ENCODE assay signal across 20 mouse cellular contexts in genomic region chr1:73038532-73038931, GRCm38 (mm10). TPM values are rescaled to one million over a fixed set of nuclear protein-coding genes. Genes with fewer than 3 reads are reported as not detected.
DNase-seq lines count a peak whose midpoint lies in the region; ATAC-seq and TF ChIP-seq lines count a peak whose summit lies in the region.
"Had no signal": no experiment of that assay in that cellular context is flagged by ENCODE, and none has a peak within 500 bp of the region (broad histone marks: within the 10 kb centered on the region; RNA-seq: fewer than 3 reads in every experiment).

No protein-coding gene starts in this region.

- H3K4me3 ChIP-seq in heart, embryonic 11.5 days (ENCODE audit: low read depth, low read length), result no peak overlapping the region
- no peak overlapping the region for H3K4me3 ChIP-seq in lung, embryonic 16.5 days (ENCODE audit: low read length)
- no peak overlapping the region for H3K4me3 ChIP-seq in lung, postnatal 0 days (ENCODE audit: low read depth, low read length)
- H3K4me3 ChIP-seq in limb, embryonic 10.5 days, result no peak overlapping the region
- H3K4me3 ChIP-seq: embryonic facial prominence, embryonic 12.5 days; forebrain, embryonic 13.5 days had no signal

- peak; percentile 87 for ATAC-seq in heart, embryonic 11.5 days (replicated peaks; ENCODE audit: insufficient number of reproducible peaks, low FRiP score, low TSS enrichment)
- peak; percentile 46 for ATAC-seq in lung, embryonic 16.5 days (ENCODE audit: low read depth)
- no peak for ATAC-seq in lung, postnatal 0 days
- ATAC-seq in granulocyte monocyte progenitor cell, adult 5-6 weeks (replicated peaks; ENCODE audit: poor library complexity, severe bottlenecking), result no peak
- ATAC-seq: forebrain, embryonic 13.5 days had no signal

- H3K9ac ChIP-seq in heart, embryonic 11.5 days (ENCODE audit: low read depth, low read length), result no peak overlapping the region
- no peak overlapping the region for H3K9ac ChIP-seq in lung, embryonic 16.5 days (ENCODE audit: low read length)
- no peak overlapping the region for H3K9ac ChIP-seq in lung, postnatal 0 days (replicated peaks; ENCODE audit: low read depth)
- H3K9ac ChIP-seq: embryonic facial prominence, embryonic 12.5 days; forebrain, embryonic 13.5 days had no signal

- DNase-seq in heart, adult 9 months (ENCODE audit: low spot score in 2 of 2), result no peak
- no peak for DNase-seq in lung, postnatal 0 days (ENCODE audit: low spot score)
- no peak for DNase-seq in limb, embryonic 10.5 days (ENCODE audit: low spot score)
- DNase-seq in spleen, postnatal 4 days (ENCODE audit: low spot score in 2 of 2), result peak; percentile 65 to 66
- DNase-seq in adrenal gland, adult 2 months, result no peak
- DNase-seq: cerebellum, postnatal 25 days; kidney, adult 18-20 months; thymus, adult 2 months had no signal

- peaks cover 33% of the 10 kb centered on the region for H3K4me1 ChIP-seq in heart, embryonic 11.5 days (ENCODE audit: control insufficient read depth, insufficient read depth, low read length)
- H3K4me1 ChIP-seq in lung, embryonic 16.5 days (replicated peaks; ENCODE audit: control insufficient read depth, insufficient read depth, low read length), result peaks cover 6% of the 10 kb centered on the region; the same call in 1 of the 2 replicates
- no peaks in the 10 kb centered on the region for H3K4me1 ChIP-seq in lung, postnatal 0 days (ENCODE audit: insufficient read depth, low read depth, low read length)
- H3K4me1 ChIP-seq in limb, embryonic 10.5 days, result peaks cover 16% of the 10 kb centered on the region
- H3K4me1 ChIP-seq: forebrain, embryonic 13.5 days had no signal

- H3K4me2 ChIP-seq in heart, embryonic 11.5 days, result peak overlapping the region; percentile 19; the same call in 1 of the 2 replicates
- no peak overlapping the region for H3K4me2 ChIP-seq in lung, embryonic 16.5 days (ENCODE audit: low read depth, low read length)
- H3K4me2 ChIP-seq in lung, postnatal 0 days (replicated peaks; ENCODE audit: low read depth, low read length), result no peak overlapping the region
- H3K4me2 ChIP-seq: embryonic facial prominence, embryonic 12.5 days; forebrain, embryonic 13.5 days had no signal

- peak overlapping the region; percentile 88 for H3K27ac ChIP-seq in heart, embryonic 11.5 days (ENCODE audit: low read depth, low read length)
- H3K27ac ChIP-seq in lung, embryonic 16.5 days (ENCODE audit: low read length), result no peak overlapping the region
- no peak overlapping the region for H3K27ac ChIP-seq in lung, postnatal 0 days (ENCODE audit: low read length)
- 0 out of 2 replicates have a peak overlapping the region, but pooled peaks have one; percentile 51 for H3K27ac ChIP-seq in limb, embryonic 10.5 days
- H3K27ac ChIP-seq: forebrain, embryonic 13.5 days had no signal

- H3K27me3 ChIP-seq in heart, embryonic 11.5 days (ENCODE audit: control insufficient read depth, insufficient read depth, low read length), result no peaks in the 10 kb centered on the region
- no peaks in the 10 kb centered on the region for H3K27me3 ChIP-seq in lung, embryonic 16.5 days (ENCODE audit: control insufficient read depth, insufficient read depth, low read depth, low read length)
- no peaks in the 10 kb centered on the region for H3K27me3 ChIP-seq in lung, postnatal 0 days (replicated peaks; ENCODE audit: insufficient read depth, low read length)
- 0 out of 2 replicates have a peak, but pooled peaks cover 3% of the 10 kb centered on the region for H3K27me3 ChIP-seq in limb, embryonic 10.5 days (ENCODE audit: low read depth, poor library complexity, severe bottlenecking)
- H3K27me3 ChIP-seq: embryonic facial prominence, embryonic 12.5 days; forebrain, embryonic 13.5 days had no signal

- TF ChIP-seq EP300 in lung, postnatal 0 days (IDR thresholded peaks at IDR 0.05), result no peak

- H3K36me3 ChIP-seq in heart, embryonic 11.5 days (ENCODE audit: control insufficient read depth, insufficient read depth, low read length), result no peaks in the 10 kb centered on the region
- no peaks in the 10 kb centered on the region for H3K36me3 ChIP-seq in lung, embryonic 16.5 days (ENCODE audit: control insufficient read depth, insufficient read depth, low read length)
- no peaks in the 10 kb centered on the region for H3K36me3 ChIP-seq in lung, postnatal 0 days (ENCODE audit: insufficient read depth, low read length)
- H3K36me3 ChIP-seq in limb, embryonic 10.5 days, result no peaks in the 10 kb centered on the region
- H3K36me3 ChIP-seq: embryonic facial prominence, embryonic 12.5 days had no signal

- 22% methylated on average over 3 of the region's 3 CpGs for WGBS in heart, embryonic 11.5 days (ENCODE audit: insufficient replicate concordance)
- 43% methylated on average over 3 of the region's 3 CpGs for WGBS in lung, embryonic 16.5 days
- WGBS in lung, postnatal 0 days, result 56% methylated on average over 3 of the region's 3 CpGs
- WGBS in limb, embryonic 10.5 days, result 68% methylated on average over 3 of the region's 3 CpGs

- TF ChIP-seq CTCF in lung, postnatal 0 days (IDR thresholded peaks at IDR 0.05), result no peak

- no peaks in the 10 kb centered on the region for H3K9me3 ChIP-seq in heart, embryonic 11.5 days (replicated peaks; ENCODE audit: control insufficient read depth, low read length)
- H3K9me3 ChIP-seq in lung, embryonic 16.5 days (ENCODE audit: control insufficient read depth, low read length), result no peaks in the 10 kb centered on the region
- no peaks in the 10 kb centered on the region for H3K9me3 ChIP-seq in lung, postnatal 0 days (ENCODE audit: low read length)
- no peaks in the 10 kb centered on the region for H3K9me3 ChIP-seq in limb, embryonic 10.5 days (replicated peaks)
- H3K9me3 ChIP-seq: embryonic facial prominence, embryonic 12.5 days; forebrain, embryonic 13.5 days had no signal

RNA-seq across cellular contexts. Expression of gene Tnp1, which starts 22.8 kb away (rescaled TPM):
- polyA plus RNA-seq in heart, embryonic 11.5 days (2014; fragmentation: Nextera tagmentation; extraction: Ambion mirVana), result not detected in 2 replicates
- not detected in 2 replicates for polyA plus RNA-seq in lung, embryonic 16.5 days (2015; fragmentation: Nextera tagmentation; extraction: Ambion mirVana)
- not detected in 2 replicates for polyA plus RNA-seq in lung, postnatal 0 days (2015; fragmentation: Nextera tagmentation; extraction: Ambion mirVana)
- not detected in 2 replicates for polyA plus RNA-seq in limb, embryonic 10.5 days (2016; fragmentation: Nextera tagmentation; extraction: Ambion mirVana)
- total RNA-seq in adrenal gland, adult 2 months (2021), result not detected
- polyA plus RNA-seq in adrenal gland, adult 2 months (2012; rRNA removed), result not detected in 2 replicates
- not detected in 2 replicates for total RNA-seq in granulocyte monocyte progenitor cell, adult 5-6 weeks (2014; fragmentation: Nextera tagmentation)
- total RNA-seq in granulocyte monocyte progenitor cell, adult 5-6 weeks (2017), result not detected in 2 replicates
- total RNA-seq: gastrocnemius, adult 18-20 months; hematopoietic stem cell, adult 5-6 weeks; left cerebral cortex, adult 18-20 months; liver, adult 2 months; megakaryocyte-erythroid progenitor cell, adult 5-6 weeks; MEL had no signal
- polyA plus RNA-seq: C2C12; embryonic facial prominence, embryonic 12.5 days; forebrain, embryonic 13.5 days; liver, adult 2 months had no signal

Comparison
In these comparisons a context has a peak if more than half of its experiments do, and no peak if none do; other contexts are left out.
1. ATAC-seq: peak in heart, embryonic 11.5 days (single experiment) and lung, embryonic 16.5 days (single experiment); none in lung, postnatal 0 days (single experiment) and granulocyte monocyte progenitor cell, adult 5-6 weeks (single experiment).
2. H3K27ac ChIP-seq: peak in heart, embryonic 11.5 days (single experiment) and limb, embryonic 10.5 days (single experiment); none in lung, embryonic 16.5 days (single experiment) and lung, postnatal 0 days (single experiment).
3. DNase-seq: peak in spleen, postnatal 4 days (2 of 2); none in heart, adult 9 months (0 of 2), lung, postnatal 0 days (single experiment), limb, embryonic 10.5 days (single experiment) and adrenal gland, adult 2 months (single experiment).